Mouse (Mus musculus): ENCODE measurements around the gene Bex3. TPM values are rescaled to one million over a fixed set of nuclear protein-coding genes. Genes with fewer than 3 reads are reported as not detected.
A peak's percentile ranks its signal among the peaks of the same experiment; 100 is the strongest.
"Not testable (repeated sequence)": the region's sequence is repeated elsewhere in the genome, so short reads cannot be mapped to it uniquely, and the experiment has no call there.

Gene Bex3
- polyA plus RNA-seq (2012; rRNA removed): 46.3 and 55.0 TPM in 2 replicates

GRCm38 (mm10) chrX:136269743-136270392 is at the start of gene Bex3:
Bex3 (plus strand) TSS chrX:136270253.
- peak; percentile 49 for DNase-seq

GRCm38 (mm10) chrX:136223714-136224113 is 46.3 kb upstream of the Bex3 start:
- WGBS: 87% methylated on average over 6 of the region's 6 CpGs
- no peaks in the 10 kb centered on the region for H3K36me3 ChIP-seq (ENCODE audit: control insufficient read depth, insufficient read depth, low read length)
- TF ChIP-seq POLR2A (IDR thresholded peaks at IDR 0.05; ENCODE audit: control insufficient read depth, extremely low read depth, insufficient read depth, low read length, poor library complexity) (no peak), CTCF (IDR thresholded peaks at IDR 0.05; ENCODE audit: borderline replicate concordance, control insufficient read depth, extremely low read depth, insufficient read depth, low read length, poor library complexity) (no peak)
- no peak for DNase-seq
- H3K4me1 ChIP-seq (replicated peaks; ENCODE audit: control insufficient read depth, insufficient read depth, low read length): no peaks in the 10 kb centered on the region
- H3K4me3 ChIP-seq (ENCODE audit: control insufficient read depth, insufficient read depth, low read length): no peak overlapping the region
- H3K27ac ChIP-seq (ENCODE audit: control insufficient read depth, insufficient read depth, low read length): no peak overlapping the region
- H3K27me3 ChIP-seq (ENCODE audit: control insufficient read depth, insufficient read depth, low read length): no peaks in the 10 kb centered on the region

More at GRCm38 (mm10) chrX:136269743-136270392, at the start of gene Bex3:
- not testable (repeated sequence) for H3K27me3 ChIP-seq (ENCODE audit: control insufficient read depth, insufficient read depth, low read length); H3K27ac ChIP-seq (ENCODE audit: control insufficient read depth, insufficient read depth, low read length); H3K36me3 ChIP-seq (ENCODE audit: control insufficient read depth, insufficient read depth, low read length); H3K4me1 ChIP-seq (replicated peaks; ENCODE audit: control insufficient read depth, insufficient read depth, low read length)
- WGBS: 63% methylated on average over 6 of the region's 30 CpGs
- peak within 1 kb of the TSS; percentile 42 for H3K4me3 ChIP-seq (ENCODE audit: control insufficient read depth, insufficient read depth, low read length)

- H3K4me1 ChIP-seq (replicated peaks; ENCODE audit: control insufficient read depth, insufficient read depth, low read length): no peaks in the 10 kb centered on the region
- DNase-seq: no peak
- H3K27me3 ChIP-seq (ENCODE audit: control insufficient read depth, insufficient read depth, low read length): no peaks in the 10 kb centered on the region
- no peak overlapping the region for H3K27ac ChIP-seq (ENCODE audit: control insufficient read depth, insufficient read depth, low read length)
- H3K36me3 ChIP-seq (ENCODE audit: control insufficient read depth, insufficient read depth, low read length): no peaks in the 10 kb centered on the region
- 75% methylated on average over 5 of the region's 5 CpGs for WGBS
- H3K4me3 ChIP-seq (ENCODE audit: control insufficient read depth, insufficient read depth, low read length): no peak overlapping the region
- no peak for TF ChIP-seq CTCF (IDR thresholded peaks at IDR 0.05; ENCODE audit: borderline replicate concordance, control insufficient read depth, extremely low read depth, insufficient read depth, low read length, poor library complexity)
Observed at GRCm38 (mm10) chrX:136227768-136228167, 42.3 kb upstream of the Bex3 start.

- H3K4me1 ChIP-seq (replicated peaks; ENCODE audit: control insufficient read depth, insufficient read depth, low read length): no peaks in the 10 kb centered on the region
- 31% methylated on average over 3 of the region's 3 CpGs for WGBS
- H3K27me3 ChIP-seq (ENCODE audit: control insufficient read depth, insufficient read depth, low read length): no peaks in the 10 kb centered on the region
Observed at GRCm38 (mm10) chrX:136238118-136238517, 31.9 kb upstream of the Bex3 start.

GRCm38 (mm10) chrX:136243181-136243580 is 26.9 kb upstream of the Bex3 start:
- Histone ChIP-seq H3K27me3 (ENCODE audit: control insufficient read depth, insufficient read depth, low read length) (no peaks in the 10 kb centered on the region), H3K36me3 (ENCODE audit: control insufficient read depth, insufficient read depth, low read length) (no peaks in the 10 kb centered on the region), H3K4me3 (ENCODE audit: control insufficient read depth, insufficient read depth, low read length) (no peak overlapping the region), H3K4me1 (replicated peaks; ENCODE audit: control insufficient read depth, insufficient read depth, low read length) (no peaks in the 10 kb centered on the region), H3K27ac (ENCODE audit: control insufficient read depth, insufficient read depth, low read length) (no peak overlapping the region)
- 93% methylated on average over 2 of the region's 2 CpGs for WGBS
- TF ChIP-seq POLR2A (IDR thresholded peaks at IDR 0.05; ENCODE audit: control insufficient read depth, extremely low read depth, insufficient read depth, low read length, poor library complexity) (no peak), CTCF (IDR thresholded peaks at IDR 0.05; ENCODE audit: borderline replicate concordance, control insufficient read depth, extremely low read depth, insufficient read depth, low read length, poor library complexity) (no peak)
- DNase-seq: no peak

More at GRCm38 (mm10) chrX:136238118-136238517, 31.9 kb upstream of the Bex3 start:
- peak; percentile 28 for DNase-seq
- no peak overlapping the region for H3K27ac ChIP-seq (ENCODE audit: control insufficient read depth, insufficient read depth, low read length)
- TF ChIP-seq CTCF (IDR thresholded peaks at IDR 0.05; ENCODE audit: borderline replicate concordance, control insufficient read depth, extremely low read depth, insufficient read depth, low read length, poor library complexity): no peak
- TF ChIP-seq POLR2A (IDR thresholded peaks at IDR 0.05; ENCODE audit: control insufficient read depth, extremely low read depth, insufficient read depth, low read length, poor library complexity): no peak
- no peaks in the 10 kb centered on the region for H3K36me3 ChIP-seq (ENCODE audit: control insufficient read depth, insufficient read depth, low read length)
- no peak overlapping the region for H3K4me3 ChIP-seq (ENCODE audit: control insufficient read depth, insufficient read depth, low read length)

- 4% methylated on average over 19 of the region's 20 CpGs for WGBS
- H3K36me3 ChIP-seq (ENCODE audit: control insufficient read depth, insufficient read depth, low read length): no peaks in the 10 kb centered on the region
- no peaks in the 10 kb centered on the region for H3K4me1 ChIP-seq (replicated peaks; ENCODE audit: control insufficient read depth, insufficient read depth, low read length)
- TF ChIP-seq POLR2A (IDR thresholded peaks at IDR 0.05; ENCODE audit: control insufficient read depth, extremely low read depth, insufficient read depth, low read length, poor library complexity) (no peak), CTCF (IDR thresholded peaks at IDR 0.05; ENCODE audit: borderline replicate concordance, control insufficient read depth, extremely low read depth, insufficient read depth, low read length, poor library complexity) (no peak)
- peak; percentile 46 for DNase-seq
- no peaks in the 10 kb centered on the region for H3K27me3 ChIP-seq (ENCODE audit: control insufficient read depth, insufficient read depth, low read length)
- no peak within 1 kb of the TSS for H3K27ac ChIP-seq (ENCODE audit: control insufficient read depth, insufficient read depth, low read length)
- peak within 1 kb of the TSS; percentile 54 for H3K4me3 ChIP-seq (ENCODE audit: control insufficient read depth, insufficient read depth, low read length)
Observed at GRCm38 (mm10) chrX:136244574-136245229, 25.4 kb upstream of the Bex3 start, which contains the start of gene Tceal9. Tceal9 (plus strand) TSS chrX:136245079.

All from thymus, adult 2 months (tissue).